Mouse (Mus musculus) urinary bladder, postnatal 14 days (tissue): ENCODE measurements around the gene Ankrd34a.
"Not testable (repeated sequence)": the region's sequence is repeated elsewhere in the genome, so short reads cannot be mapped to it uniquely, and the experiment has no call there.

Experiments used
- DNase-seq: peaks from one replicate; pipeline ENCODE4 v3.0.0; 2021; ENCODE audit warnings: low spot score

Gene Ankrd34a

DNA sequence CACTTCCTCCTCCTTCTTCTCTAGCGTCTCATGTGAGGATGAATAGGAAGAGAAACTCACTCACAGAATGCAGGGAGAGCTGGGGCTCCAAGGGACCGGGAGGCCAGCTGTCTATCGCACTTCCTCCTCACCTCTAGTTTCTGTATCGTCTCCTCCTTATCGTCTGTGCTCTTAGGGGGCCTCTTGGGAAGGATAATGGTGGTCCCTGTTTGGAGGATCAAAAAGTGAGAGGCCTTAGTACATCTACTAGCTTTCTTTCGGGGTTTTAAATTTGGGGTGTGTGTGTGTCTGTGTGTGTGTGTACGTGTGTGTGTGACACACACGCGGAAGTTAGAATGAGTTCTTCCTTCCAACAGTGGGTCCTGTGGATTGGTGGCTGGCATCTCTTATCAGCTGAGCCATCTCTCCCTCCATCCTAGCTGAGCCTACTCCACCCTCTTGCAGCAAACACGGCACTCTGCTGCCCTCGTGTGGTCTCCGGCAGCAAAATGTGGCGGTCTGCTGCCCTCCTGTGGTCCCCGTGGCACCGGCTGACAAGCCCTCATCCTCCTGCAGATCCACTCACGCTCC lies 16.5 kb upstream of the Ankrd34a start:
- peak; percentile 88 for DNase-seq

DNA sequence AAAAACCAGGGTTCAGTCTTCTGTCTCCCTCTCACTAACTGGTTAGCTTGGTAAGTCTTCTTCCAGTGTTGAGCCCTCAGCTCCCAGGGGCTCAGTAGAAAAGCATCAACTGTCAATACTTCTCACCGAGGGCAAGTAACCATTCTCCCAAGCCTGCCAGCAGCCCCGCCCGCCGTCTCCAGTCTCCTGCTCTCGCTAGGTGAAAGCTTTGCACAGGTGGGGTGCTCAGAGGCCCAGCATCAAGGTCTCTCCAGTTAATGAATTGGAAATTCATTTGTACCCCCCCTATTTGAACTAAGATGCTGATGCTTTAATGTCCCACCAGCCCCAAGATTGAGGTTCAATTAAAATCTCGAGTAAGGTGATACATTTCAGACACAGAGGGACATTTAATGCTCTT lies 15.3 kb upstream of the Ankrd34a start:
- DNase-seq = no peak

DNA sequence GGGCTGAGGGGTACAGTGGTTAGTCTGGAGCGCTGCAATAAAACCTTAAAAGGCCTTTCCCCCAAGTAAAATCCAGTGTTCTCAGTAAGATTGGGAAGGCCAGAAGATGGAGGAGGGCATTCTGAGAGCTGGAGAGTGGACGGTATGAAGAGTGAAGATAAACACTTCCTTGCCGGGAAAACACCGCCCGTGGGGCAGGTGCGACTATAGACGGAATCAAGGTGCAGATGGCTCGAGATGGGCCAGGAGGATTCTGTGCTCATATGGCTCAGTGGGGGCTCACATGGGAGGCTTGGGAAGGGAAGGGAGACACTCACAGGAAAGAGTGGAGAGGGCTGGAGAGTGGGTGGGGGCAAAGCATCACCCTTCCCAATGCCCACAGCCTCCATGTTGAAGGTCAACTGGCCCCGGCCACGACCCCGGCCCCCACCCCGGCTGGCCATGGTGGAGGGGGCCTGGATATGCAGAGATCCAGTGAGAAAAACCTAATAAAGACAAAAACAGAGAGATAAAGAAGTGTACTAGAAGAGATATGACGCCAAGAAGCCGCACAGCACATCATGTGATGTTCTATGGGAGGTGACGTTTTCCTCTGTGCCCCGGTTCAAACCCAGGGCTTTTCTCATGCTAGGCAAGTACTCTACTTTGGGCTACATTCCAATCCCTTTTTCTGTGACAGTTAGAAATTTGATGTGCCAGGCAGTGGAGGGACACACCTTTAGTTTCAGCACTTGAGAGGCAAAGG lies 14.5 kb upstream of the Ankrd34a start:
- no peak for DNase-seq

DNA sequence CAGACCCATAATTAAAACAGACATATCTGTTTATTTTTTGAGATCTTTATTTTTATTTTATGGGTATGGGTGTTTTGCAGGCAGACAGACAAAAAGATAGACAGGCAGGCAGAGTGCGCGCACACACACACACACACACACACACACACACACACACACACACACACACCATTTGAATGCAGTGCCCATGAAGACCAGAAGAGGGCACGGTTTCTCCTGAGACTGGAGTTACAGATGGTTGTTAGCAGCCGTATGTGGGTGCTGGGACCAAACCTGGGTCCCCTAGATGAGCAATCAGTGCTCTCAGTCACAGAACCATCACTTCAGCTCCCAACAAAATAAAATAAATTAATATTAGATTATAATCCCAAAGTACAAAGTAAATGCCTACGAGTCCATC lies 13.1 kb upstream of the Ankrd34a start:
- DNase-seq = no peak

DNA sequence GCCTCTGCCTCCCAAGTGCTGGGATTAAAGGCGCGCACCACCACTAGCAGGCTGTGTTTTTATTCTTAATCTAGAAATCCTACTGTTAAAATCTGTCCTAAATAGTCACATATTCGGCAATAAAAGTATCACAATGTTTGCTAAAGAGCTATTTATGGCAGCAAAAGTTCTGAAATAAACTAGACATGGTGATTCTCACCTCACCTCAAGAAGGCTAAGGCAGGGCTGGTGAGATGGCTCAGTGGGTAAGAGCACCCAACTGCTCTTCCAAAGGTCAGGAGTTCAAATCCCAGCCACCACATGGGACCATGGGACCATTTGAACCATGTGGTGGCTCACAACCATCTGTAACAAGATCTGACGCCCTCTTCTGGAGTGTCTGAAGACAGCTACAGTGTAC lies 5.8 kb upstream of the Ankrd34a start:
- DNase-seq = no peak

DNA sequence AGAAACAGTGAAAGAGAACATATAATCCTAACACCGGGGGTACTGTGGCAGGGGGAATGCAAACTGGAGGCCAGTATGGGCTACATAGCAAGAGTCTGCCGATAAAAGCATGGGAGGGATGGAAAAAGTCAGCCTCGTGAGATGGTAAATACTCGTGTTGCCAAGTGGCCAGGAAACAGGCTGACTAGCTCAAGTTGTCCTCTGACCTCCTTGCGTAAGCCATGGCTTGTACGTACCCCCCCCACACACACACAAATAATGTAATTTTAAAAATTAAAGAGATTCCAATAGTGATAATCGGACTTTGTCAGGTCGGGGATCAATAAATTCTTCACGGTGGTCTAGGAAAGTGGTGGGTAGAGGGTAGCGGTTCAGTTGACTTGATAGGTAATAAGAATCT lies 3.1 kb upstream of the Ankrd34a start:
- DNase-seq = no peak

DNA sequence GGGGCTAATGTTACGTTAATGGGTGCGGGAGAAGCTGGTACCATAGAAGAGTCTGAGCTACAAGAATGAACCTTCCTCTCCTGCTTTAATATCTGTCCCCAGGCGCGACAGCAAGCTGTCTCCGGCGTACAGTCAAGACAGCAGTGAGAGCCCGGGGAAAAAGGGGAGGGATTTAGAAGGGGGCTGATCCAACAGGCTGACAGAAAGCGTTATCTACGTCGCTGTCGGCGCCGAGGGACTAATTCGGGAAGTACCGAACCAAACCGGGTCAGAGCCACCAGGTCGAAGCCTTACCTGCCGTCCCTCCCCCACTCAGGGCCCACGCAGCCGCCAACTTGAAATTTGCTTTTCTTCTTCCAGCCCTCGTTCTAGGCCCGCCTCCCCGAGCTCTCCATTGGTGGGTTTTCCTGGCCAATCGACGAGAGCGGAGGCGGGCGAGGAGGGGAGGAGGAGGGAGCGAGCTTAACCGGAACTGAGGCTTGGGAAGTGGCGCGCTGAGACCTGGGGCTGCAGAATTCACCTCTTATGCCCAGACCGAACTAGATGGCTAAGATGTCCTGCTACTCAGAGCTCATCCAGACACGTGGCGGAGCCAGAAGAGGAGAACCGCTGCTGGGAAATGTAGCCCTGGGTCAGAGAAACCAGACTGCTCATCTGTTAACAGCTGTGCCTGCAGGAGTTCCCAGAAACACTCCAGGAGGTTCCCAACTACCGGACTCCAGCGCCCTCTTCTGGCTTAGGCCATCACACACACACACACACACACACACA lies 2.5 kb upstream of the Ankrd34a start, which contains the start of gene Polr3gl:
Polr3gl (minus strand) TSS at position 392 of the 771 bp plus-strand sequence.
- DNase-seq = peak; percentile 95

DNA sequence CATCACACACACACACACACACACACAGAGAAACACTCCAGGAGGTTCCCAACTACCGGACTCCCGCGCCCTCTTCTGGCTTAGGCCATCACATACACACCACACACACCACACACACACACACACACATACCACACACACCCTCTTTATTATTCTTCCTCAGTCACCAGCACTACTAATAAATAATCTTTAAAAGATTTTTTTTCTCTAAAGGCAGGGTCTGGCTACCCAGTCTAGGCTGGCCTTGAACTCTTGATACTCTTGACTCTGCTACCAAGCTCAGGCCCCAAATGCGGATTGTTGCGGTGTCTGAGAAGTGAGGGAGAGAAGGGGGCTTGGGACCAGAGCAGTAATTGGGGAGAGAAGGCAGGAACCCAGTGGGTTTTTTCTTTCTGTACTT lies 1.6 kb upstream of the Ankrd34a start:
- DNase-seq = no peak

DNA sequence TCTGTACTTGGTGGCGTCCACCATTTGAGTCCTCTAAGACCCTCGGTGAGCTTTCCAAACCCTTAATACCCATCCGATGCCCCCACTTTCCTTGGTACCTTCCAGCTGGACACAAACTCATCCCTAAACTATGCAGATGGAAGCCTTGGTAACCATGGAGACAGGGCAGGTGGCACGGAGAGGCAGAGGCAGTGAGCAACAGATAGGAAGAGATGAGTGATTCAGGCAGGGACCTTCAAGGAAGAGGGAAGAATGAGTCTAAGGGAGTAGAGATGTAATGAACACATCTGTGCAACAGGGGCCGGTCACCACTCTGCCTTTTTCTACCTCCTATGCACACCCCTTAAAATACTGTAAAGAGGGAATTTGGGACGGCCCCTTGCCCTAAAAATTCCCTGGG lies 775 bp upstream of the Ankrd34a start:
- DNase-seq = no peak

DNA sequence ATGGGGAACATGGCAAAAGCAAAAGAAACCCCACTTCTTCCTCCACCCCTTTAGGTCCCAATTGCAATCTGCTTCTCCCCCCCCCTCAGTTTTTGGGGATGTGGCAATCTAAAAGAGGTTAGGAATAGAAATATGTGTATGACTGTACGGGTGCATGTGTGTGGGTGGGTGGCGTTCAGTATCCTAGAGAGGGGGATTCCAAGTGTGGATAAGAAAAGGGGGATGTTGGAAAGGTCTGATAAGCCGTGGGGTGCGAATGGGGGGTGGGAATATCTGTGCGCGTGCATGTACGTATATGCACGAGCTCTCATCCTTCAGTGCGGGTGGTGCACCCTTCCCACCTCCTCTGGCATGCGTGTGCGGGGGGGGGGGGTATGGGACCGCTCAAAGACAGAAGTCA lies 419 bp downstream of the Ankrd34a start:
- no peak for DNase-seq

DNA sequence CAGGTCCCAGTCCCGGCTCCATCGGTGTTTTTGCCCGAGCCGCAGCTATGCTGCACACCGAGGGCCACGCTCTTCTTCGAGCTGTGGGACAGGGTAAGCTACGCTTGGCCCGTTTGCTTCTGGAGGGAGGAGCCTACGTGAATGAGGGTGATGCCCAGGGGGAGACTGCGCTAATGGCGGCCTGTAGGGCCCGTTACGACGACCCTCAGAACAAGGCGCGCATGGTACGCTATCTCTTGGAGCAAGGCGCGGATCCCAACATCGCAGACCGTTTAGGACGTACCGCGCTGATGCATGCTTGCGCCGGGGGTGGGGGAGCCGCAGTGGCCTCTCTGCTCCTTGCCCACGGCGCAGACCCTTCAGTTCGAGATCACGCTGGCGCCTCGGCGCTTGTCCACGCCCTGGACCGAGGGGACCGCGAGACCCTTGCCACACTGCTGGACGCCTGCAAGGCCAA lies 1.0 kb downstream of the Ankrd34a start:
- no peak for DNase-seq

DNA sequence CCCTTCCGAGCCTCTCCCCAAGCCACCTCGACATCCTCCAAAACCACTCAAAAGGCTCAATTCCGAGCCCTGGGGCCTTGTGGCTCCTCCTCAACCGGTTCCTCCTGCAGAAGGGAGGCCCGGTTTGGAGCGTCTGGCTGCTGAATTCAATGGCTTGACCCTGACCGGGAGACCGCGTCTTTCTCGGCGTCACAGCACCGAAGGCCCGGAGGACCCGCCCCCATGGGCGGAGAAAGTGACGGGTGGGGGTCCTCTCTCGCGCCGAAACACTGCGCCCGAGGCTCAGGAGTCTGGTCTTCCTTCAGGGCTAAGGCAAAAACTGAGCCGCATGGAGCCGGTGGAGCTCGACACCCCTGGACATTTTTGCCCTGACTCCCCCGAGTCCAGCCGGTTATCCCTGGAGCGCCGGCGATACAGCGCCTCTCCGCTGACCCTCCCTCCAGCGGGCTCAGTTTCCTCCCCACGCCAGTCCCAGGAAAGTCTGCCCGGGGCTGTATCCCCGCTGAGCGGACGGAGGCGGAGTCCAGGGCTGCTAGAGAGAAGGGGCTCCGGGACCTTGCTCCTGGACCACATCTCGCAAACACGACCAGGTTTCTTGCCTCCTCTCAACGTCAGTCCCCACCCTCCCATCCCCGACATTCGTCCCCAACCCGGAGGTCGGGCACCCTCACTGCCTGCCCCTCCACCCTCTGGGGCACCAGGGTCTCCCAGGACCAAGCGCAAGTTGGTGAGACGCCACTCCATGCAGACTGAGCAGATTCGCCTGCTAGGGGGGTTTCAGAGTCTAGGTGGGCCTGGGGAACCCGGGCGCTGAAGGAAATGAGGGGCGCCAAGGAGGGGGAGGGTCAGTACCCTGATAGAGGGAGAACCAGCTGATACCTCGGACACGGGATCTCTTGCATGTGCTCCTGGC lies 2.0 kb downstream of the Ankrd34a start:
- peak; percentile 66 for DNase-seq

DNA sequence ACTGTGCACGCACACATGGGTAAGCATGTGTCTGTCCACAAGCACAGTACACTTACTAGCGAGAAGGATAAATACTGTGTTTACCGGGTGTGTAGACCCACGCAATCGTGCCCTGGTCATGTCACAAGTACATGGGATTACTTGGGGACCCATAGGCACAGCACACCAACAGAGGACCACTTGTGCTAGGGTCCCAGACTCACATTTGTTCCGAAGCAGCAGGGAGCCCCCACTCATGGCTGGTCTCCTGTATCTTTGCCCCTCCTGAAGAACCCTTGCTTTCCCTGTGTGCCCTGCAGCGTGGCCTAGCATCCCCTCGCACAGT lies 2.6 kb downstream of the Ankrd34a start:
- no peak for DNase-seq

DNA sequence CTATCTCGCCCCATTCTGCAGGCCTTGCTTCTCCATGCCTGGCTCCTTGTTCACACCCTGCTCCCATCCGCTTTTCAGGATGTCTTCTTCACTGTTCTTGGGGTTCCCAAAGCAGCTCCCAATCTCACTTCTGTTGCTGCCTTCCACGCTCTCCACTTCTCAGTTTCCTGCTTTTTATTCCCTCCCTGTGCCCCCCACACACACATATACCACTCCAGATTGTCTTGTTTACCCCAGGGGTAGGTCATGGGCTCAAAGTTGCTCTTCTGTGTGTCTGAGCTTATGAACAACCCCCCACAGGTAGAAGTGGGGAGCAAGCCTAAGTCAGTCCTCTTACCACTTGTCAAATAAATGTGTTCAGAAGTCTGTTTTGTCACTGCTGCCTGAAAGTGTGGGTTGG lies 3.0 kb downstream of the Ankrd34a start:
- DNase-seq = no peak

DNA sequence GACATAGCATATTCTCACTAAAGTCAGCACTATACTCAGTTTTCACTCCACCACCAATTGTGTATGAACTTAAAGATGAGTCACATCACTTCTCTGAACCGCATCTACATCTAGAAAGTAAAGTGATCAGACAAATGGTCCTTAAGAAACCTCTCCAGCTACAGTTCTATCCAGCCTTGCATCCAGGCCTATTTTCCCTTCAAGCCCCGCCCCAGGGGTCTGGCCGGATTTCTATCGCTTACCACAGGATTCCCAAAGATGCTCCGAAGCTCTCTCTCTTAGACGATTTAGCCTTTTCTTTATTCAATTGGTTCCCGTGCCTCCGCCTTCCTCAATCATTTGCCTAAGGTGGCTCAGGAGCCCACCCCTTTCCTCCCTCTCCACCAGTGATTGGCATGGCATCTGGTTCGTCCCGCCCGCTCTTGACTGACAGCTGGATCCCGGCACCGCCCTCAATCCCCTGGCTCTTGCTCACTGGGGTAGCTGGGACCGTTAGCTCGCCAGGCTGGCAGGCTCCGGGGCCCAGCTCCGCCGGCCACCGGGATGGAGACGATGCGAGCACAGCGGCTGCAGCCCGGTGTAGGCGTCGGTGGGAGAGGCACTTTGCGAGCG lies 4.3 kb downstream of the Ankrd34a start, which contains the start of gene Lix1l:
Lix1l (plus strand) TSS at position 511 of the 612 bp plus-strand sequence.
- peak; percentile 91 for DNase-seq

DNA sequence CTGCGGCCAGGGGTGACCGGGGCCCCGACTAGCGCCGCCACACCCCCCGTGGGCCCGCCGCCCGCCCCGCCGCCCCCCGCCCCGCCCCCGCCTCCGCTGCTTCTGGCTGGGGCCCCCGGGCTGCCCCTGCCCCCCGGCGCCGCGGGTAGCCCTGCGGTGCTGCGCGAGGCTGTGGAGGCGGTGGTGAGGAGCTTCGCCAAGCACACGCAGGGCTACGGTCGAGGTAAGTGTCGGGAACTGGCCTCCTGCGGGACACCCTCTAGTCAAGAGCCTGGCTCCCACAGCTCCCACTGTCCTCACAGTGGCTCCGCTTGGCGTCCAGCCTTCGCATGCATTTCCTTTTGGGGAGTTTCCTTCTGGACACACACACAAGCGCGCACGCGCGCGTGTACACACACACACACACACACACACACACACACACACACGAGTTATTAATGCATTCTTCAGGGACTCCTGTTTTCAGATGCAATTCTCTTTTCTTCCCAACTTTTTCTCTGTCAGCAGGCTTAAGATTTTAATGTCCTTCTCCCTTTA lies 4.9 kb downstream of the Ankrd34a start:
- peak; percentile 79 for DNase-seq

DNA sequence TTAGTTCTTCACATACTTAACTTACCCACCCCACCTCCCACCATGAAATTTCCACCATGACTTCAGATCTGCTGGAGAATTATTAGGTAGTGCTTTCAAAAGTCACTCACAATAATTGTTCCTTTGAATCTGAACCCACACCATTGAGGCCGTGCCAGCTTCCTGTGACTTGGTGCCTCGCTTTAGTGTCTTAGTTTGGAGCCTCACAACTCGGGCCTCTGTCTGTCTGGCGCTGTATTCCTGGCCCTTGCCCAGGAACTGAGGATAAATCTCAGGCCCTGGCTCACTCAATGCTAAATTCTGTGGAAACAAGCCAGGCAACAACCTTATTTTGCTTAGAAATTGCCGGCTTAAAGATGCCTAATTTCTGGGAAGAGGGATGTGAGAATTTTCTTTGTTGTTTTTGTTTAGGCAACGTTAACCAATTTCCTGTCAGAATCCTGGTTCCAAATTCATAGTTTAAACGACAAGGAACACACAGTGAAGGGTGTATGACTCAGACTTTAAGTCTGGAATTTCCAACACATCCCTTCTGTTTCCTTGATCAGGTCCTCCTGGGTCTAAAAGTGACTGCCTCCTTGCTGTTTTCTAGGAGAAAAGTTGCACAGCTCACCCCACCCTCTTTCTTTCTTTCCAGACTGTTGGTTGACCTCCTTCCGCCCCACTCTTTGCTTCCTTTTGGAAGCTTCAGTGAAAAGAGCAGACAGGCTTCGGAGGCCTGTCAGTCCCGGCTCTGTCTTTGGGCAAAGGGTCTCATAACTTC lies 5.7 kb downstream of the Ankrd34a start:
- DNase-seq = peak; percentile 51

DNA sequence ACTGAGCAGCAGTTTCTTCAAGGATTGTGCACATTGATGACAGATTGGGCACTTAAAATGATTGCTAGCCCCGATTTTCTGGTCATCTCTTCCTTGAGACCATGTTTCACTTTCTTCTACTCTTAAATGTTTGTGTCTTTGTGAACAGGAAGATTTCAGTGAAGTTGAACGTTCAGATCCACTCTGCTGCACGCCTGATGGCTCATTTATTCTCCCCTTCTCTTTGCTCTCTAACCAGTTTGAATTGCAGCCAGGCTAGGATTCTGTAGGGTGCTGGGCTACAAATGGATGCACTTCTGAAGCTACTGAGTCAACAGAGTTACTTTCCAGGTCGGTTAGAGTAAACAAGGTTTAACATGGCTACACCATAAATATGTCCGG lies 6.3 kb downstream of the Ankrd34a start:
- DNase-seq = no peak

DNA sequence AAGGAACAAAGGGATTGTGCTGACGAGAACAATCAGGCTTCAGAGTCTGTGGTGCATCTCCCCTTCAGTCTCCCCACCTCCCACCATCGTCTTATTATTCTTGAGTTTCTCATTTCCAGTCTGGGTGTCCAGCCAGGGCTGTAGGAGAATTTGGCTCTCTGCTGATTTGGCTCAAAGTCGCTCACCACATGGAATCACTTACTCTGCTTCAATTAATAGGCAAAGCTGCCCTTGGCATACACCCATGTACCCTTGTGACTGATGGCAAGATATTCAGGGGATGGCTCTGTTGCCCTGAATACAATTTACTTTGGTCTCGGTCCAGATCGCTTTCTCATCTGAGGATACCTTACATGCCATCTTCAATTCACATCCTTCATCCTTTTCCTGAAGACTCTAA lies 6.9 kb downstream of the Ankrd34a start:
- no peak for DNase-seq

DNA sequence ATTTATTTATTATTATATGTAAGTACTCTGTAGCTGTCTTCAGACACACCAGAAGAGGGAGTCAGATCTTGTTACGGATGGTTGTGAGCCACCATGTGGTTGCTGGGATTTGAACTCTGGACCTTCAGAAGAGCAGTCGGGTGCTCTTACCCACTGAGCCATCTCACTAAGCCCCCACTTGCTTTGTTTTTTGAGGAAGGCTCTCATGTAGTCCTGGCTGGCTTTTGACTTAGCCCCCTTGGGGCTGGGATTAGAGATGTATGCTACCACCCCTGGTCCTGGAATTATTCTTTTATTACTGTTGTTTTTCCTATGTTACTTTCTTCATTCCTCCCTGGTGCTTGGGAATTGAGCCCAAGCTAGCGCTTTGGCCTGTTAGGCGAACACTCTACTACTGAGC lies 9.6 kb downstream of the Ankrd34a start:
- not testable (repeated sequence) for DNase-seq

DNA sequence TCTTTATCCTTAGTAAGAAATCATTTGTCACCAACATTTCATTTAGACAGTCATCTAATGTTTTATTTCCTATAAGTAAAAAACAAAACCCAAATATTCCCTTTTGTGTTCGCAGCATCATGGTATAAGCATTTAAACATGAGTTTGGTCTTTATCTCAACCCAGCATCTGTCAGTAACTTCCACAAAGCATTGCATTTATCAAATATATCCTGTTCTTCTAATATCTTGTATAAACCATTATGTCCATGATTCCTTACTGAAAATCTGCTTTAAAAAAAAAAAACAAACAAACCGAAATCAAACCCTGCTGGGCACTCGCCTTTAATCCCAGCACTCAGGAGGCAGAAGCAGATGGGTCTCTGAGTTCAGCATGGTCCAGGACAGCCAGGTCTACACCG lies 10.2 kb downstream of the Ankrd34a start:
- DNase-seq = no peak
